Mouse (Mus musculus) liver, embryonic 15.5 days (tissue): Measurements from ENCODE around the gene Maml2. TPM values are rescaled to one million over a fixed set of nuclear protein-coding genes. Genes with fewer than 3 reads are reported as not detected.
A peak's percentile ranks its signal among the peaks of the same experiment; 100 is the strongest.

ENCODE experiments used
- ATAC-seq: fragments of 200-750 bp; cut with Nextera tagmentation; 2 replicates; pipeline ENCODE4 v1.8.0; 2017; ENCODE audit warnings: moderate number of reproducible peaks, mild to moderate bottlenecking, moderate library complexity; ENCODE audit not compliant: insufficient read depth
- H3K27ac ChIP-seq: fragments of 300-500 bp; sonication (generic); replicated peaks from 2 replicates; pipeline ENCODE4 v1.5.1; 2015; ENCODE audit warnings: mild to moderate bottlenecking, inconsistent platforms
- H3K27me3 ChIP-seq: fragments of 300-500 bp; sonication (generic); 2 replicates; pipeline ENCODE4 v1.6.1; 2015; ENCODE audit warnings: mild to moderate bottlenecking, inconsistent platforms
- H3K36me3 ChIP-seq: fragments of 300-500 bp; sonication (generic); replicated peaks from 2 replicates; pipeline ENCODE4 v1.6.1; 2015; ENCODE audit warnings: moderate library complexity, mild to moderate bottlenecking, inconsistent platforms
- H3K4me1 ChIP-seq: fragments of 300-500 bp; sonication (generic); replicated peaks from 2 replicates; pipeline ENCODE4 v1.6.1; 2015; ENCODE audit warnings: inconsistent platforms
- H3K4me2 ChIP-seq: fragments of 300-500 bp; sonication (generic); 2 replicates; pipeline ENCODE4 v1.6.1; 2015; ENCODE audit warnings: moderate library complexity, mild to moderate bottlenecking, inconsistent platforms
- H3K4me3 ChIP-seq: fragments of 300-500 bp; sonication (generic); replicated peaks from 2 replicates; pipeline ENCODE4 v1.5.1; 2015; ENCODE audit warnings: mild to moderate bottlenecking, inconsistent platforms
- H3K9ac ChIP-seq: fragments of 300-500 bp; sonication (generic); 2 replicates; pipeline ENCODE4 v1.6.1; 2015; ENCODE audit warnings: moderate library complexity, mild to moderate bottlenecking, inconsistent platforms
- H3K9me3 ChIP-seq: fragments of 300-500 bp; sonication (generic); replicated peaks from 2 replicates; pipeline ENCODE4 v1.6.1; 2016; ENCODE audit warnings: inconsistent platforms
- WGBS: fragments of 180-500 bp; shearing (Covaris S2); methylation state at CpG from one replicate; pipeline ENCODE4 v1.1.7; 2015; ENCODE audit warnings: mixed read lengths; ENCODE audit not compliant: insufficient replicate concordance; 5-methylcytosine and 5-hydroxymethylcytosine counted together
- polyA plus RNA-seq: library from polyadenylated mRNA; unstranded; fragments of >200 nt; fragmentation: Nextera tagmentation; extraction: Ambion mirVana; gene quantifications from 2 replicates; pipeline ENCODE4 v1.2.1, GENCODE M21; 2015

Gene Maml2
- polyA plus RNA-seq, 1 experiment from 2014 or later = 0.84 TPM

- no peak overlapping the region for H3K27ac ChIP-seq
- H3K27me3 ChIP-seq = no peaks in the 10 kb centered on the region
- H3K4me3 ChIP-seq = no peak overlapping the region
- no peak overlapping the region for H3K9ac ChIP-seq
- 57% methylated on average over 3 of the region's 3 CpGs for whole genome bisulfite sequencing
- H3K9me3 ChIP-seq = no peaks in the 10 kb centered on the region
- no peak overlapping the region for H3K4me2 ChIP-seq
- H3K36me3 ChIP-seq = no peaks in the 10 kb centered on the region
- no peaks in the 10 kb centered on the region for H3K4me1 ChIP-seq
- no peak for ATAC-seq
Measured at GRCm38 (mm10) chr9:13310236-13310635, 12.5 kb downstream of the Maml2 start.

GRCm38 (mm10) chr9:13311094-13311493, 13.3 kb downstream of the Maml2 start:
- Histone ChIP-seq H3K36me3 (no peaks in the 10 kb centered on the region), H3K4me3 (no peak overlapping the region), H3K9ac (no peak overlapping the region), H3K27ac (no peak overlapping the region), H3K4me1 (no peaks in the 10 kb centered on the region), H3K27me3 (no peaks in the 10 kb centered on the region), H3K9me3 (no peaks in the 10 kb centered on the region), H3K4me2 (no peak overlapping the region)
- 13% methylated on average over 2 of the region's 2 CpGs for WGBS
- no peak for ATAC-seq

GRCm38 (mm10) chr9:13313923-13314322, 16.2 kb downstream of the Maml2 start:
- no peaks in the 10 kb centered on the region for H3K4me1 ChIP-seq
- no peak overlapping the region for H3K27ac ChIP-seq
- no peaks in the 10 kb centered on the region for H3K36me3 ChIP-seq
- WGBS = 75% methylated on average over 2 of the region's 2 CpGs
- H3K9ac ChIP-seq = no peak overlapping the region
- H3K27me3 ChIP-seq = no peaks in the 10 kb centered on the region
- no peak for ATAC-seq
- H3K4me3 ChIP-seq = no peak overlapping the region
- H3K9me3 ChIP-seq = no peaks in the 10 kb centered on the region
- H3K4me2 ChIP-seq = no peak overlapping the region

GRCm38 (mm10) chr9:13314577-13315004, 16.8 kb downstream of the Maml2 start:
- no peak for ATAC-seq
- Histone ChIP-seq H3K36me3 (no peaks in the 10 kb centered on the region), H3K4me3 (no peak overlapping the region), H3K27me3 (no peaks in the 10 kb centered on the region), H3K4me1 (no peaks in the 10 kb centered on the region), H3K9ac (no peak overlapping the region), H3K4me2 (no peak overlapping the region), H3K27ac (no peak overlapping the region), H3K9me3 (no peaks in the 10 kb centered on the region)
- WGBS = 52% methylated on average over 5 of the region's 5 CpGs

- Histone ChIP-seq H3K9ac (no peak overlapping the region), H3K4me2 (no peak overlapping the region), H3K9me3 (no peaks in the 10 kb centered on the region), H3K4me1 (no peaks in the 10 kb centered on the region), H3K4me3 (no peak overlapping the region), H3K27me3 (no peaks in the 10 kb centered on the region), H3K27ac (no peak overlapping the region), H3K36me3 (no peaks in the 10 kb centered on the region)
- 58% methylated on average over 5 of the region's 5 CpGs for WGBS
- no peak for ATAC-seq
Measured at GRCm38 (mm10) chr9:13315393-13315792, 17.6 kb downstream of the Maml2 start.

- Histone ChIP-seq H3K9ac (no peak overlapping the region), H3K27me3 (no peaks in the 10 kb centered on the region), H3K4me3 (no peak overlapping the region), H3K4me2 (no peak overlapping the region), H3K36me3 (no peaks in the 10 kb centered on the region), H3K4me1 (no peaks in the 10 kb centered on the region), H3K9me3 (no peaks in the 10 kb centered on the region), H3K27ac (no peak overlapping the region)
- no peak for ATAC-seq
- 45% methylated on average over 2 of the region's 2 CpGs for WGBS
Measured at GRCm38 (mm10) chr9:13319566-13319965, 21.8 kb downstream of the Maml2 start.

- Histone ChIP-seq H3K36me3 (no peaks in the 10 kb centered on the region), H3K4me2 (no peak overlapping the region), H3K9me3 (no peaks in the 10 kb centered on the region), H3K4me3 (no peak overlapping the region), H3K27me3 (no peaks in the 10 kb centered on the region), H3K9ac (no peak overlapping the region), H3K27ac (no peak overlapping the region), H3K4me1 (no peaks in the 10 kb centered on the region)
- ATAC-seq = no peak
- WGBS = 41% methylated on average over 5 of the region's 5 CpGs
Measured at GRCm38 (mm10) chr9:13320800-13321364, 23.1 kb downstream of the Maml2 start.

GRCm38 (mm10) chr9:13323074-13323473, 25.3 kb downstream of the Maml2 start:
- no peak overlapping the region for H3K4me2 ChIP-seq
- no peaks in the 10 kb centered on the region for H3K27me3 ChIP-seq
- no peak overlapping the region for H3K4me3 ChIP-seq
- H3K36me3 ChIP-seq = no peaks in the 10 kb centered on the region
- H3K27ac ChIP-seq = no peak overlapping the region
- no peak for ATAC-seq
- no peaks in the 10 kb centered on the region for H3K9me3 ChIP-seq
- no peaks in the 10 kb centered on the region for H3K4me1 ChIP-seq
- no peak overlapping the region for H3K9ac ChIP-seq
- 47% methylated on average over 2 of the region's 2 CpGs for WGBS

GRCm38 (mm10) chr9:13323612-13324011, 25.9 kb downstream of the Maml2 start:
- Histone ChIP-seq H3K9me3 (no peaks in the 10 kb centered on the region), H3K36me3 (no peaks in the 10 kb centered on the region), H3K27ac (no peak overlapping the region), H3K4me1 (no peaks in the 10 kb centered on the region), H3K27me3 (no peaks in the 10 kb centered on the region), H3K4me3 (no peak overlapping the region), H3K9ac (no peak overlapping the region), H3K4me2 (no peak overlapping the region)
- 13% methylated on average over 1 of the region's 1 CpGs for WGBS
- no peak for ATAC-seq

- Histone ChIP-seq H3K27me3 (no peaks in the 10 kb centered on the region), H3K27ac (no peak overlapping the region), H3K4me2 (no peak overlapping the region), H3K9me3 (no peaks in the 10 kb centered on the region), H3K4me1 (no peaks in the 10 kb centered on the region), H3K4me3 (no peak overlapping the region), H3K36me3 (no peaks in the 10 kb centered on the region), H3K9ac (no peak overlapping the region)
- peak; percentile 25; the same call in 1 of the 2 replicates for ATAC-seq
Measured at GRCm38 (mm10) chr9:13414230-13414766, 116.5 kb downstream of the Maml2 start.

GRCm38 (mm10) chr9:13425031-13425940, 127.5 kb downstream of the Maml2 start:
- no peak for ATAC-seq
- no peak overlapping the region for H3K4me3 ChIP-seq
- no peak overlapping the region for H3K27ac ChIP-seq
- H3K27me3 ChIP-seq = no peaks in the 10 kb centered on the region
- H3K36me3 ChIP-seq = no peaks in the 10 kb centered on the region
- no peak overlapping the region for H3K9ac ChIP-seq
- H3K9me3 ChIP-seq = no peaks in the 10 kb centered on the region
- no peaks in the 10 kb centered on the region for H3K4me1 ChIP-seq
- 53% methylated on average over 7 of the region's 7 CpGs for WGBS
- H3K4me2 ChIP-seq = no peak overlapping the region
